Mouse (Mus musculus) heart, embryonic 10.5 days (tissue): ENCODE data around the gene Pon3. TPM values are rescaled to one million over a fixed set of nuclear protein-coding genes. Genes with fewer than 3 reads are reported as not detected.

Source experiments
- DNase-seq: peaks from one replicate; pipeline ENCODE4 v3.0.0-alpha.2; 2017; ENCODE audit warnings: low spot score
- H3K27ac ChIP-seq: fragments of 300-500 bp; sonication (generic); 2 replicates; pipeline ENCODE4 v1.5.1; 2016; ENCODE audit warnings: mild to moderate bottlenecking
- H3K27me3 ChIP-seq: fragments of 300-500 bp; sonication (generic); 2 replicates; pipeline ENCODE4 v1.6.1; 2016; ENCODE audit warnings: mild to moderate bottlenecking; ENCODE audit not compliant: poor library complexity, insufficient read depth, severe bottlenecking
- H3K36me3 ChIP-seq: fragments of 300-500 bp; sonication (generic); 2 replicates; pipeline ENCODE4 v1.6.1; 2016; ENCODE audit warnings: mild to moderate bottlenecking, moderate library complexity
- H3K4me1 ChIP-seq: fragments of 300-500 bp; sonication (generic); 2 replicates; pipeline ENCODE4 v1.6.1; 2016; ENCODE audit warnings: mild to moderate bottlenecking
- H3K4me3 ChIP-seq: fragments of 300-500 bp; sonication (generic); 2 replicates; pipeline ENCODE4 v1.5.1; 2016; ENCODE audit warnings: mild to moderate bottlenecking, moderate library complexity
- H3K9me3 ChIP-seq: fragments of 300-500 bp; sonication (generic); 2 replicates; pipeline ENCODE4 v1.6.1; 2016; ENCODE audit warnings: mild to moderate bottlenecking, moderate library complexity
- WGBS: fragments of 180-500 bp; shearing (Covaris S2); methylation state at CpG from one replicate; pipeline ENCODE4 v1.1.7; 2016; 5-methylcytosine and 5-hydroxymethylcytosine counted together
- polyA plus RNA-seq: library from polyadenylated mRNA; unstranded; fragments of >200 nt; fragmentation: Nextera tagmentation; extraction: Ambion mirVana; gene quantifications from 2 replicates; pipeline ENCODE4 v1.2.1, GENCODE M21; 2016

The Pon3 gene
- 24.6 and 31.8 TPM in 2 replicates for polyA plus RNA-seq

DNA sequence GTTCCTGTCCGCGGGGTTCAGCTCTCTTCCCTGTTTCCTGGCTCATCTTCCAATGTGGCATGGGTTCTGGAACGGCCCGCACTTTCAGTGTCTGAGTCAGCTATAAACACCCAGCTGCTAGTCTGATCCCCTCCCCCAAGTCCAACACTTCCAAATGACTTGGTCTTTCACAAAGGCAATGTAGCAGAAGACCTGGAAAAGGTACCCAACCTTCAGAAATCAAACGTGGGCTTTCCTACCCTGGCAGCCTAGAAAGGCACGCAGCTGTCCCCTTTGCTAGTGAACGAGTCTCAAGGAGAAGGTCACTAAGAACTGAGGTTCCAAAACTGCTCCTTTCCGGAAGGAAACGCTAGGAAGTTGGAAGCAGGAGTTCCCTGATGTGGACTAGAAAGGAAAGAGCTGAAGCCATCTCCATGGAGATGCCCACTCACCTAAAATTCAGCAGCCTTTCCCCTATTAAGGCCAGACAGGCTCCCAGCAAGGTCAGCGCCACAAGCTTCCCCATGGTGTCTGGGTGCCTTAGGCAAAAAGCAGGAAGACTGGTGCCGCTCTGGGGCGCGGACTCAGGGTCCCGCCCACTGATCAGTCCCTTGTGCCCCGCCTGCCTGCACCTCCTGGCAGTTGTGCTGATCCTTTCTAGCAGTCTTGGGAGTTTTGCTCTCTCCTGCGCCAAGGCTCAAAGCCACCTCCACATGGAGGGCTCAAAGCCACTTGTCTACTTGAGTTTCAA is at the start of gene Pon3:
Pon3 (minus strand) TSS at position 565 of the 730 bp plus-strand sequence.
- DNase-seq = peak; percentile 91
- WGBS = 7% methylated on average over 16 of the region's 16 CpGs
- H3K36me3 ChIP-seq = peaks cover 4% of the 10 kb centered on the region; the same call in 1 of the 2 replicates
- no peaks in the 10 kb centered on the region for H3K9me3 ChIP-seq
- H3K4me1 ChIP-seq = peaks cover 17% of the 10 kb centered on the region; the same call in 1 of the 2 replicates
- H3K4me3 ChIP-seq = peak within 1 kb of the TSS; percentile 64
- no peaks in the 10 kb centered on the region for H3K27me3 ChIP-seq
- peak within 1 kb of the TSS; percentile 88 for H3K27ac ChIP-seq

- Histone ChIP-seq H3K27me3 (no peaks in the 10 kb centered on the region), H3K4me3 (no peak overlapping the region), H3K9me3 (no peaks in the 10 kb centered on the region), H3K4me1 (no peaks in the 10 kb centered on the region), H3K36me3 (no peaks in the 10 kb centered on the region), H3K27ac (no peak overlapping the region)
- WGBS = 81% methylated on average over 8 of the region's 8 CpGs
- DNase-seq = no peak
Measured at GRCm38 (mm10) chr6:5304956-5305355, 48.9 kb upstream of the Pon3 start.

DNA sequence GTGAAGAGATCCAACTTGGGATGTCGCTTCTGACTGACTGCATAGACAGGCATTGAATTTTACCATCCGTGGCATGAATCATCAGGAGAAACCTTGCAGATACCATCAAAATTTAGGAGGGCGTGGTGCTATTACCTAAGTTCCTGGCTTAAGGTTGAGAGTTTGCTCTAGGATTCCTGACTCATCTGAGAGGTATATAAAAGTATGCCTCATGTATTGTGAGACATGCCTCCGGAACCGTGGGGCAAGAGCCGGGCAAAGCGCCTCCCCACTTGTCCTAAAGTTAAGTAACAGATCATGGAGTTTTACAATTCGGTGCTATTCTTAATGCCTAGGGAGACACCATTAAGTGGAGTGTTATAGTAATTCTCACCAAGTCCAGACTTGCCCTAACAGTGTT is 44.5 kb upstream of the Pon3 start:
- no peaks in the 10 kb centered on the region for H3K36me3 ChIP-seq
- 87% methylated on average over 8 of the region's 8 CpGs for WGBS
- H3K27me3 ChIP-seq = no peaks in the 10 kb centered on the region
- H3K4me1 ChIP-seq = no peaks in the 10 kb centered on the region
- no peak for DNase-seq
- H3K27ac ChIP-seq = no peak overlapping the region
- H3K4me3 ChIP-seq = no peak overlapping the region
- H3K9me3 ChIP-seq = no peaks in the 10 kb centered on the region

- DNase-seq = no peak
- 70% methylated on average over 5 of the region's 5 CpGs for WGBS
Measured at GRCm38 (mm10) chr6:5299561-5299960, 43.5 kb upstream of the Pon3 start.

DNA sequence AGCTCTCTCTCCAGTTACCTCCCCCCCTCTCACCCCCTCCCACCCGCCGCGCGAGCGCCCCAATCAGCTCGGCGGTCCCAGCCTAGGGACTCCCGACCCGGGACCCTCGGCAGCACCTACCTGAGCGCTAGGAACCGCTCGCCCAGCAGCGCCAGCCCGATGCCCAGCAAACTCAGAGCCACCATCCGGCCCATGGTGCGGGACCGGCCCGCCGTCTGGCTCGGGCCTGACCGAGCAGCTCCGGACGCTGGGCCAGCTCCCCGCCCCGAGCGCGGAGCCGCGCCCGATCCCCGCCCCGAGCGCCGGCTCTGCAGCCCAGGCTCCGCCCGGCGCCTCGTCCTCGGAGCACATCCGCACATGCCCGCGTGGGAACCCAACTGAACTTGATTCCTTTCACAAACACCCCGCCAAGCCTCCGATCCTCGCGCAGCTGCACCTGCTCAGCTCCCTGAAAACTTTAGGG is 42.0 kb upstream of the Pon3 start, which contains the start of gene Pon2:
Pon2 (minus strand) TSS at position 364 of the 463 bp plus-strand sequence.
- no peaks in the 10 kb centered on the region for H3K9me3 ChIP-seq
- H3K4me1 ChIP-seq = no peaks in the 10 kb centered on the region
- peak; percentile 92 for DNase-seq
- H3K36me3 ChIP-seq = no peaks in the 10 kb centered on the region
- peak within 1 kb of the TSS; percentile 97 for H3K27ac ChIP-seq
- H3K27me3 ChIP-seq = no peaks in the 10 kb centered on the region
- peak within 1 kb of the TSS; percentile 85 for H3K4me3 ChIP-seq
- under 1% methylated on average over 46 of the region's 47 CpGs for WGBS

More at GRCm38 (mm10) chr6:5299561-5299960, 43.5 kb upstream of the Pon3 start:
- no peaks in the 10 kb centered on the region for H3K36me3 ChIP-seq
- no peaks in the 10 kb centered on the region for H3K27me3 ChIP-seq
- H3K4me3 ChIP-seq = no peak overlapping the region
- H3K27ac ChIP-seq = no peak overlapping the region
- H3K4me1 ChIP-seq = no peaks in the 10 kb centered on the region
- H3K9me3 ChIP-seq = no peaks in the 10 kb centered on the region

GRCm38 (mm10) chr6:5297321-5298091 is 41.4 kb upstream of the Pon3 start:
- Histone ChIP-seq H3K27ac (peak overlapping the region; percentile 97), H3K27me3 (no peaks in the 10 kb centered on the region), H3K9me3 (no peaks in the 10 kb centered on the region), H3K36me3 (no peaks in the 10 kb centered on the region), H3K4me1 (no peaks in the 10 kb centered on the region), H3K4me3 (peak overlapping the region; percentile 85)
- DNase-seq = peak; percentile 90
- WGBS = 8% methylated on average over 25 of the region's 25 CpGs

DNA sequence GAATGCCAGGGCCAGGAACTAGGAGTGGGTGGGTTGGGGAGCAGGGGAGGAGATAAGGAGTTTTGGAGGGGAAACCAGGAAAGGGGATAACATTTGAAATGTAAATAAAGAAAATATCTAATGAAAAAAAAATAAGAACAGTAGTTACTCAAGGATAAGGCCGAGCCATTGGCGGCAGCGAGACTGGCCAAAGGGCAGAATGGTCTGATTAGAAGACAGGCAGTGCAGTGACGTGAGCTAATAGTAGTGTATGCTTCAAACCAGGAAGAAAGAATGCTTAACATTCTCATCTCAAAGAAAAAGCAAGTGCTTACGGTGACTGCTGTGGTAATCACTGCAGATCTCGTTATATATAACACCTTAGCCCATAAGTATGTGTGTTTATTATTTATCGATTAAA is 40.0 kb upstream of the Pon3 start:
- 0 out of 2 replicates have a peak, but pooled peaks cover 5% of the 10 kb centered on the region for H3K4me1 ChIP-seq
- no peaks in the 10 kb centered on the region for H3K36me3 ChIP-seq
- H3K27ac ChIP-seq = no peak overlapping the region
- no peaks in the 10 kb centered on the region for H3K9me3 ChIP-seq
- 95% methylated on average over 7 of the region's 7 CpGs for WGBS
- H3K4me3 ChIP-seq = no peak overlapping the region
- no peaks in the 10 kb centered on the region for H3K27me3 ChIP-seq
- DNase-seq = no peak

DNA sequence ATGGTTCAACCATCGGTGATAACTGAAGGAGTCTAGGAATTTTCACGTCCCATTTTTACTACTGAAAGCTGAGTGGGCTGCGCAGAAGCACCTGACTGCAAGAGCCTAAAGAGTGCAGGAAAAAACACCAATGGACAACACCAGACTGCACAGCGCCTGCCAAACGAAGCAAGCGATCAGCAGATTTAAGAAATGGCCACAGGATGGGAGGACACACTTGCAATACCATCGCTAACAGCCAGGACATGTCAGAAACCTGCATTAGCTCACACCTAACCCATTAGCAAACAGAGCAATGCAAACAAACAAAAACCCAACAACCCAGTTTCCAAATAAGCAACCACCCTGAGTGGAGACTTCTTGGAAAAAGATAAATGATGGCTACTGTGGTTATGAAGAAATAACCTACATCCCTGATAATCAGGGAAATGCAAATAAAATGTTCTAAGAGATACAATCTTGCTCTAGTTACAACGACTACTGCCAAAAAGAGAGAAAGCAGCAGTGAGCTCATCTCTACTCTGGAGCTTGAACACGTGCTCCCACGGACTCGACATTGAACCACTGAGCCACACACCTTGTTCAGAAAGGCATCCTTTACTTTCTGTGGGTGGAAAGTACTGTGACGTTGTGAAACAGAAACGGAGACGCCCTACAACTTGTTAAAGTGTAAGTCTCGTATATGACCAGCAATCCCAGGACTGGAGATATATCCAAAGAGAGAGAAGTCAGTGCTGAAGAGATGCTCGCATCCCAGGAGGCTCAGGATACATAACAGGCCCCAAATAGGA is 38.8 kb upstream of the Pon3 start:
- DNase-seq = no peak
- H3K4me3 ChIP-seq = no peak overlapping the region
- no peak overlapping the region for H3K27ac ChIP-seq
- WGBS = 88% methylated on average over 16 of the region's 16 CpGs
- 0 out of 2 replicates have a peak, but pooled peaks cover 5% of the 10 kb centered on the region for H3K4me1 ChIP-seq
- no peaks in the 10 kb centered on the region for H3K9me3 ChIP-seq
- H3K36me3 ChIP-seq = no peaks in the 10 kb centered on the region
- no peaks in the 10 kb centered on the region for H3K27me3 ChIP-seq

GRCm38 (mm10) chr6:5292841-5293240 is 36.8 kb upstream of the Pon3 start:
- DNase-seq = no peak
- 81% methylated on average over 5 of the region's 5 CpGs for WGBS
- Histone ChIP-seq H3K4me3 (no peak overlapping the region), H3K27me3 (no peaks in the 10 kb centered on the region), H3K27ac (no peak overlapping the region), H3K9me3 (no peaks in the 10 kb centered on the region), H3K36me3 (no peaks in the 10 kb centered on the region), H3K4me1 (0 out of 2 replicates have a peak, but pooled peaks cover 5% of the 10 kb centered on the region)

DNA sequence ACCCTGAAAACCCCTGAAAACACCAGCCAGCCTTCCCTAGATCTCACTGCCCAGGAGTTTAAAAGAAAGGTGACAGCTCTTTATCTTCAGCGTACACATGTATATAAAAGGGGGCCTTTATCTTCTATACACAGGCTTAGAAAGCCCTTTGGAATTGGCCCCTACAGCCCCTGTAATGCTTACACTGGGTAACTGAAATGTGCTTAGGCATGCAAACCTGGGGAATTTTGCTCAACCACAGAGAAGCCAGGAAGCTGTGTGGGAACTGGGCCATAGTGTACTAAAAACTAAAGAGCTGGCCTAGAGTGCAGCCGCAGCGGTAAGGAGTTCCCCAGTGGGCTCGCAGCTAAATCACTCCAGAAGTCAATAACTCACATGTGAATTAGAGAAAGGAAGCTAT is 35.4 kb upstream of the Pon3 start:
- H3K27ac ChIP-seq = peak overlapping the region; percentile 42; the same call in 1 of the 2 replicates
- peak; percentile 77 for DNase-seq
- no peaks in the 10 kb centered on the region for H3K9me3 ChIP-seq
- WGBS = 78% methylated on average over 4 of the region's 4 CpGs
- H3K36me3 ChIP-seq = no peaks in the 10 kb centered on the region
- no peaks in the 10 kb centered on the region for H3K27me3 ChIP-seq
- no peak overlapping the region for H3K4me3 ChIP-seq
- H3K4me1 ChIP-seq = 0 out of 2 replicates have a peak, but pooled peaks cover 5% of the 10 kb centered on the region

DNA sequence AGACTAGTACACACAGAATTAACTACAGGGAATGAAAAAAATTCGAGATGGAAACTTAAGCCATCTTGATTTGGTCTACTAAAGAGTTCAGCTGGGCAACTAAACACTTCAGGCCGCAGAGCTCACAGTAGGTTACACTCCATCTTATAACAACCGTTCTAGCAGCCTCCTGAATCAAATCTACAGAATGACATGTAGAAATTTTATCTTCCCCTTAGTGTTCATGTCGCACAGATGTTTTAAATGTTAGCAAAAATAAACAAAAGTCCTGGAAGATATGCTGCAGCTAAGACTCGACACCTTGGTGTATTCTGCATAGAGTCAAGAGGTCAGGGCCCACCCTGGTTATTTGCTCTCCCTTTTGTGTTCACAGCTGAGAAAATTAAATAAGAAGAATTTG is 31.8 kb upstream of the Pon3 start:
- no peaks in the 10 kb centered on the region for H3K27me3 ChIP-seq
- no peak overlapping the region for H3K4me3 ChIP-seq
- WGBS = 61% methylated on average over 5 of the region's 5 CpGs
- 0 out of 2 replicates have a peak, but pooled peaks cover 5% of the 10 kb centered on the region for H3K4me1 ChIP-seq
- DNase-seq = no peak
- 0 out of 2 replicates have a peak overlapping the region, but pooled peaks have one; percentile 29 for H3K27ac ChIP-seq
- no peaks in the 10 kb centered on the region for H3K36me3 ChIP-seq
- no peaks in the 10 kb centered on the region for H3K9me3 ChIP-seq

DNA sequence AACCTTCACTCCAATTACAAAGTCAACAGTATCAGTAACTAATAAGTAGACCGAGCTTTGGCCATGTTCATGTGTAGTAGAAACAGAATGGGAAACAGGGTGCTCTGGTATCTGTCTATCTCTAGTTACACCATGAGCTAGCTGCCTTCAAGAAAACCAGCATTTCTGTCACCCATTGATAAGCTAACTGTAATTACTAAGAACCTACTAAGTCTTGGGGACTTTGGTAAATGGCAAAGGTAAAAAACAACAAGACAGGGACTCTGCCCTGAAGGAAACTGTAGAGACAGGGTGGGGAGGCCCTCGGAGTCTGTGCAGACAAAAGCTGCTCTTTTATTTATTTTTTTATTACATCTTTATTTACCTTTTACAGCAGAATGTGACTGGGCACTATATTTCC is 31.3 kb upstream of the Pon3 start:
- no peaks in the 10 kb centered on the region for H3K27me3 ChIP-seq
- no peaks in the 10 kb centered on the region for H3K9me3 ChIP-seq
- no peak overlapping the region for H3K4me3 ChIP-seq
- H3K4me1 ChIP-seq = 0 out of 2 replicates have a peak, but pooled peaks cover 5% of the 10 kb centered on the region
- no peak overlapping the region for H3K27ac ChIP-seq
- no peaks in the 10 kb centered on the region for H3K36me3 ChIP-seq
- DNase-seq = no peak
- 79% methylated on average over 2 of the region's 2 CpGs for WGBS
